Mouse (Mus musculus) lung, adult 2 months (tissue): ENCODE data around the gene Vwa3a. TPM values are rescaled to one million over a fixed set of nuclear protein-coding genes. Genes with fewer than 3 reads are reported as not detected.
A peak's percentile ranks its signal among the peaks of the same experiment; 100 is the strongest.

Source experiments
- DNase-seq: peaks from one replicate; pipeline ENCODE4 v3.0.0; 2022
- H3K4me1 ChIP-seq: fragments of 200-500 bp; 2 replicates; pipeline ENCODE4 v1.6.1; 2011; ENCODE audit warnings: low read length; ENCODE audit not compliant: control insufficient read depth, insufficient read depth
- H3K4me3 ChIP-seq: fragments of 200-500 bp; replicated peaks from 2 replicates; pipeline ENCODE3; 2011; ENCODE audit warnings: low read depth, mild to moderate bottlenecking, control low read depth, low read length; ENCODE audit errors: extremely low read depth
- CTCF ChIP-seq: fragments of 200-500 bp; IDR thresholded peaks from 2 replicates; pipeline ENCODE4 v1.5.1; 2011; ENCODE audit warnings: mild to moderate bottlenecking, low read length, control low read depth; ENCODE audit not compliant: insufficient read depth
- POLR2A ChIP-seq: fragments of 200-500 bp; IDR thresholded peaks from 2 replicates; pipeline ENCODE4 v1.6.1; 2011; ENCODE audit warnings: low read depth, mild to moderate bottlenecking, control low read depth, low read length, borderline replicate concordance; ENCODE audit errors: extremely low read depth
- WGBS: fragments of 180-500 bp; shearing (Covaris S2); methylation state at CpG from one replicate; pipeline ENCODE4 v1.1.7; 2018; 5-methylcytosine and 5-hydroxymethylcytosine counted together
- polyA plus RNA-seq: library from polyadenylated mRNA; depleted of rRNA; stranded (reverse); fragments of >200 nt; gene quantifications from 2 replicates; pipeline ENCODE4 v1.2.3, GENCODE M21; 2012

Gene Vwa3a
- polyA plus RNA-seq, 1 experiment = 7.3 TPM

DNA sequence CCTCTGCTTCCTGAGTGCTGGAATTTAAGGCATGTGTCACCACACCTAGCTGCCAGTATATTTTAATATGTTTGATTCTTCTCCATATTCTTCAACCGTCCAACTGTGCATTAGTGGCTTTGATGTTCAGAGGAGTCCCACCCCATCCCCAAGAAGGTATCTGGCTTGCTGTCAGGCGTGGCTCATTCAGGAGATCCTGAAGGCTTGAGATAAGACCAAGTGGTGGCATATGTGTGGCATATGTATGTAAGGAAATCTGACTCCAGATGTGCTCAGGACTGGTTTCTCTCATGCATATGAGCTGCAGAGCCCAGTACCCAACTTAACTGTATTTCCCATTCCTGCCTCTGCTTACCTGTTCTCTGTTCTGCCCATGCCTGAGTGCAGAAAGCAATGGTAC, 38.9 kb downstream of the Vwa3a start:
- Histone ChIP-seq H3K4me3 (no peak overlapping the region), H3K4me1 (no peaks in the 10 kb centered on the region)
- no peak for TF ChIP-seq CTCF
- TF ChIP-seq POLR2A = no peak
- 43% methylated on average over 2 of the region's 2 CpGs for WGBS
- DNase-seq = no peak

- Histone ChIP-seq H3K4me1 (no peaks in the 10 kb centered on the region), H3K4me3 (no peak overlapping the region)
- no peak for DNase-seq
- TF ChIP-seq CTCF (no peak), POLR2A (no peak)
- WGBS = 65% methylated on average over 4 of the region's 4 CpGs
These were observed 56.4 kb downstream of the Vwa3a start for GRCm38 (mm10) chr7:120795544-120795943.

DNA sequence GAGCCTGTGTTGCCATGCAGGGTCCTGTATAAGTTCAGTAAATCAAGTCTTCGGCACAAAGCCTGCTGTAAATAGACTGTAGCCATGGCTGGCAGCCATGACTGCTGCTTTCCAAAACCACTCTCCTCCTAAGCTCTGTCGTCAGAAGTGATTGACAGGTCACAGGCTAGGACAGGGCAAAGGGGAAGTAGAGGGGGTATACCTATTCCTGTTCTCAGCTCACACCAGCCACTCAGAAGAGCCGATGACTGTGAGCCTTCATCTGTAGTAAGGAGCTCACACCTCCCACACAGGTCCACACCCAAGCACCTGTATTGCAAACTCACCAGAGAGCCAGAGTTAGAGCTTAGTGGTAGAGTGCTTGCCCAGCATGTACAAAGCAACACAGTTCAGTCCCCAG, 57.3 kb downstream of the Vwa3a start:
- WGBS = 66% methylated on average over 3 of the region's 3 CpGs
- DNase-seq = no peak
- Histone ChIP-seq H3K4me3 (no peak overlapping the region), H3K4me1 (no peaks in the 10 kb centered on the region)
- TF ChIP-seq POLR2A (no peak), CTCF (no peak)

DNA sequence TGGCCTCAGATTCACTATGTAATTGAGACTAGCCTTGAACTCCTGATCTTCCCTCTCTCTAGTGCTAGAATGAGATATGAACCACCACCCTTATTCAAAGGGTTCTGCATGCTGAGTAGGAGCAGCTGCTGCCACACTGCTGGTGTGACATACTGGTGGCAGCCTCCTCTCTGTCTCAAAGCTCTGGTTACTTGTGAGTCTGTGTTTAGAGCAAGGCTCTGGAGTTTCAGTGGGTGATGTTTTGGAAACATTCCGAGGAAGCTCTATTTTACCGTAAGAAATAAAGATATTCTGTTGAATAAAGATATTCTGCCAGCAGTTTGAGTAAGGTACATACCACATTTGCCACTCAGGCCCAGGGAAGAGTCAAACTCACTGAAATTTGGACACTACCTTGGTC, 64.2 kb downstream of the Vwa3a start:
- Histone ChIP-seq H3K4me1 (no peaks in the 10 kb centered on the region), H3K4me3 (no peak overlapping the region)
- no peak for DNase-seq
- no peak for TF ChIP-seq CTCF
- no peak for TF ChIP-seq POLR2A
- WGBS = 90% methylated on average over 2 of the region's 2 CpGs

DNA sequence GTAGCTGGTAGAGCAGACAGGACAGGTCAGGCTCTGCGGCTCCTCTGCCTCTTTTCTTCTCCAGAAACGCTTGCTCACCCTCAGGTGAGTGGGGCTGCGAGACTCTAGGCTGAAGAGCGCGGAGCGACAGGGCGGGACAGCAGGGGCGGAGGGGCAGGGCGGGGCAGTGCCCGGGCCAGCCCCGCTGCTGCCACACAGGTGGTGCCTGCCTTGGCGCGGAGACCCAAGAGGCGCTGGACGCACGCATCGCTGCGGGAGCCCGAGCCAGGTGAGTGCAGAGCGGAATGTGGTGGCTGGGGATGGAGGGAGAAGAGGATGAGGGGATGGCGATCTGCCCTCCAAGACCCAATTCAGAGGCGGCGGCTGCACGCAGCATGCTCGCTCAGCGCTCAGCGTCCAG, 70.6 kb downstream of the Vwa3a start:
- WGBS = 8% methylated on average over 27 of the region's 27 CpGs
- DNase-seq = peak; percentile 10
- Histone ChIP-seq H3K4me3 (no peak overlapping the region), H3K4me1 (no peaks in the 10 kb centered on the region)
- TF ChIP-seq POLR2A = no peak
- no peak for TF ChIP-seq CTCF

DNA sequence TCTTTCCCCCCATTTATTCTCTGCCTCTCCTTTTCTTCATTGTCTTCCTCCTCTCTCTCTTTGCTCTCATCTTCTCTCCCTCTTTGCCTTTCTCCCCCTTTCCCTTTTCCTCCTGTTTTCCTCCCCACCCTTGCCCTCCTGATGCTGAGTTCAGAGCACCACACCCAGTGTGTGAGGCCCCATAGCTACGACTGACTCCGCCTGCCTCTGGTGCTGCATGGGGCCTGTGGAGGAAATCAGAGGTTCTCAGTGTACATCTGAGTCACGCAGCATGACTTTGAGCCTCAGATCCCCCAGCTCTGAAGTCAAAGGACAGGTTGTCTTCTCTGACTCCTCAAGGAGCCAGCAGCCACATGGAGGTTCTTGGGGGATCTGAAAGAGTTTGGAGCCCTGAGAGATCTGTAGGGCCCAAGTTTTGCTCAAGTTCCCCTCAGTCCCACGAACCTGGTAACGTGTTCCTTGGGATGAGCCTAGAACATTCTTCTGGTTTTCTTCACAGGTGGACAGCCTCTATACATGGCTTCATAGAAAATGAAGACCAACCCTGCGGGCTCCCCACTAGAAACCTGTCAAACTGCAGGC, 72.8 kb downstream of the Vwa3a start, which contains the start of gene Gm5737:
Gene Gm5737 (plus strand): TSS at position 532 of the 582 bp plus-strand sequence.
- H3K4me3 ChIP-seq = no peak within 1 kb of the TSS

GRCm38 (mm10) chr7:120817552-120817951, 78.4 kb downstream of the Vwa3a start:
- no peaks in the 10 kb centered on the region for H3K4me1 ChIP-seq
- 86% methylated on average over 6 of the region's 6 CpGs for WGBS
- no peak overlapping the region for H3K4me3 ChIP-seq
- DNase-seq = no peak
- TF ChIP-seq POLR2A (no peak), CTCF (no peak)

More for the DNA sequence above, 72.8 kb downstream of the Vwa3a start, which contains the start of gene Gm5737:
- 73% methylated on average over 6 of the region's 6 CpGs for WGBS
- TF ChIP-seq CTCF = no peak
- no peak for TF ChIP-seq POLR2A
- no peak for DNase-seq
- H3K4me1 ChIP-seq = no peaks in the 10 kb centered on the region

- no peak overlapping the region for H3K4me3 ChIP-seq
- 83% methylated on average over 4 of the region's 4 CpGs for WGBS
- no peak for DNase-seq
- TF ChIP-seq POLR2A (no peak), CTCF (no peak)
- no peaks in the 10 kb centered on the region for H3K4me1 ChIP-seq
These were observed 80.3 kb downstream of the Vwa3a start for GRCm38 (mm10) chr7:120819386-120819785.

DNA sequence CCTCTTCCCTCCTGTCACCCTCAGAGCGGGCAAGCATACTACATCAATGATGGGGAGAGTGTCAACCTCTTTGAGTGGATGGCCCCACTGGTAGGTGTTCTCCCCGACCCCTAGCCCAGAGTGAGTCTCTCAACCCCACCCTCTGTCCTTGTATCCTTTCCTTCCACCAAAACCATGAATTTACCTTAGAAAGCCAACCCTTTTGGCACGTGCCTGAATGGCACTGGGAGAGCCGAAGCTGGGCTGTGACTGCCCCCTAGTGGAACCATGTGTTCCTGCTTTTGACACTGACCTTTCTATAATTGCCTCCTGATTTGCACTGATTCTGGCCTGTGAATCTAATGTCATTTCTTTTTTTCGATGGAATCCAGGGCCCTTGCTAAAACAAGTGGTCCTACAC, 84.1 kb downstream of the Vwa3a start:
- 23% methylated on average over 5 of the region's 5 CpGs for WGBS
- no peaks in the 10 kb centered on the region for H3K4me1 ChIP-seq
- H3K4me3 ChIP-seq = no peak overlapping the region
- TF ChIP-seq CTCF (peak; percentile 92), POLR2A (no peak)
- DNase-seq = peak; percentile 58

DNA sequence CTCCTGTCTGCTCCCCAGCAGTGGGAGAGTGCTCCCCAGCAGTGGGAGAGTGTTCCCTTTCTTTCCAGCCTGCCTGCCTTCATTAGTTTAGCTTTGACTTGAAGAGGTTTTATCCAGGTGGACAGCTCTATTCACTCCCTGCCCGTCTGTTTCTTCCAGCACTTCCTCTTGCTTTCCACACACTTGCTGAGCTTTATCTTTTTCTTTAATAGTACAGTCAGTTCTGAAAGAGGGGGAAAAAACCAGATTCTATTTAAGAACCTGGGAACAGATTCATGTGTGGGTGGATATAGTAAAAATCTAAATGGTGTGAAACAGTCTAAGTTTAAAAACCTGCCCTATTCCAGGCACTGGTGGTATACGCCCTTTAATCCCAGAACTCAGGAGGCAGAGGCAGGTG, 86.0 kb downstream of the Vwa3a start:
- Histone ChIP-seq H3K4me3 (no peak overlapping the region), H3K4me1 (no peaks in the 10 kb centered on the region)
- DNase-seq = no peak
- 59% methylated on average over 2 of the region's 2 CpGs for WGBS
- TF ChIP-seq CTCF = no peak
- TF ChIP-seq POLR2A = no peak

DNA sequence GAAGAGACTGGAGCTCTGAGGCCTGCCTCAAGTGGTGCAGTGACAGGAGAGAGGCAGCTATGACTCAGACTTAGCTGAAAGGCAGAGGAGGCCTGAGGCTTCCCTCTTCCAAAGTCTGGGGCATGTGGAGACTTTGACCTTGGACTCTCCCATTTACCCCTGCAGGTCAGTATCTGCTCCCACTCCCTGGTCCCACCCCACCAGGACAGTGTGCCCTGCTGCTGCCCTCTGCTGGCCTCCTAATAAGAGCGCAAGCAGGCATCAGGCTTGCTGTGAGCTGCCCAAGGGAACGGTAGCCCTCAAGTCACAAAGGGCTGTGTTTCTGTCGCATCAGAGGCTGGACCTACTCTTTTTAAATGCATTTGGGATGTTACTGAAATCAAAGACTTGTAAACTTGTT, 87.3 kb downstream of the Vwa3a start:
- TF ChIP-seq CTCF = peak; percentile 56
- TF ChIP-seq POLR2A = no peak
- peak; percentile 31 for DNase-seq
- peaks cover 2% of the 10 kb centered on the region for H3K4me1 ChIP-seq
- WGBS = 18% methylated on average over 3 of the region's 3 CpGs
- H3K4me3 ChIP-seq = no peak overlapping the region
